Mouse (Mus musculus): ENCODE results near the gene Trim34b.

DNA sequence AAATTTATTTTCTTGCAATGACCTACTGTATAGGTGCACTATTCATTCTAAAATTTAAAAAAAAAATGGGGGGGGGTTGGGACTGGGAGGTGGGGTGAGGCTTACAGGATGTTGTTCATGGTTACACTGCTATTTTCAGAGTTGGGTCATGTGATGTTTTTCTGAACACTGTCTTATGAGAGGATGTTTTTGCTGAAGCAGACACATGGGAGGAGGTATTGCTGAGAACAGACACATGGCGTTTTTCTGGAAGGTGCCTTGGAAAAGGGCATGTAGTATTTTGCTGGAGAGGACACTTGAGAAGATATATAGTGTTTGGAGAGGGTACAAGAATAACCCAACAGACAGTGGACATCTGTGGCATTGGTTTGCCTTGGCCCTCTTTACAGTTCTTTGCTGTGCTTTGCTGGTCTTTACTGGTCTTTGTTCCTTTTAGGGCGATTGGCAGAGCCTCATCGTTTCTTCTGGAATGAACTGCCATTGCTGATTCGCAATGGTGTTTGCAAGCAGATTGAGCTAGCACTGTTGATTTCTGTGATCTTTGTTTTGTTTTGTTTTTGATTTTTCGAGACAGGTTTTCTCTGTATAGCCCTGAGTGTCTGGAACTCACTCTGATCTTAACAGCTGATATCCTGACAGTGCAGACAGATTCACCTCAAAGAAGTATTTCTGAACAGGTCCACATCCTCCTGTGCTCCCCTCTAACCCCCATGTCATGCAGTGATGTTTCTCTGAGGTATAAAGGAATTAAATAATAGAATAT is 37.5 kb upstream of the Trim34b start:
- TF ChIP-seq CTCF (IDR thresholded peaks at IDR 0.05; ENCODE audit: low read depth), result no peak
- no peak for TF ChIP-seq EP300 (IDR thresholded peaks at IDR 0.05; ENCODE audit: low read depth)

Data from heart, postnatal 0 days (tissue).